Mouse (Mus musculus) liver, embryonic 16.5 days (tissue): ENCODE data around the gene Mul1. TPM values are rescaled to one million over a fixed set of nuclear protein-coding genes. Genes with fewer than 3 reads are reported as not detected.

Experiments used
- ATAC-seq: fragments of 200-750 bp; cut with Nextera tagmentation; 2 replicates; pipeline ENCODE4 v1.8.0; 2017; ENCODE audit warnings: low read depth, mild to moderate bottlenecking, moderate number of reproducible peaks, moderate library complexity
- H3K27ac ChIP-seq: fragments of 300-500 bp; sonication (generic); 2 replicates; pipeline ENCODE4 v1.5.1; 2014; ENCODE audit warnings: mild to moderate bottlenecking, low read length
- H3K27me3 ChIP-seq: fragments of 300-500 bp; sonication (generic); 2 replicates; pipeline ENCODE4 v1.6.1; 2014; ENCODE audit warnings: low read depth, low read length, mixed read lengths; ENCODE audit not compliant: control insufficient read depth, insufficient read depth
- H3K36me3 ChIP-seq: fragments of 300-500 bp; sonication (generic); 2 replicates; pipeline ENCODE4 v1.6.1; 2014; ENCODE audit warnings: mild to moderate bottlenecking; ENCODE audit not compliant: control insufficient read depth, insufficient read depth
- H3K4me1 ChIP-seq: fragments of 300-500 bp; sonication (generic); 2 replicates; pipeline ENCODE4 v1.6.1; 2014; ENCODE audit warnings: low read depth, low read length, mixed read lengths; ENCODE audit not compliant: control insufficient read depth
- H3K4me2 ChIP-seq: fragments of 300-500 bp; sonication (generic); 2 replicates; pipeline ENCODE4 v1.6.1; 2014; ENCODE audit warnings: low read depth, low read length, mixed read lengths
- H3K4me3 ChIP-seq: fragments of 300-500 bp; sonication (generic); 2 replicates; pipeline ENCODE4 v1.5.1; 2014; ENCODE audit warnings: low read depth, mild to moderate bottlenecking, low read length
- H3K9ac ChIP-seq: fragments of 300-500 bp; sonication (generic); 2 replicates; pipeline ENCODE4 v1.6.1; 2014; ENCODE audit warnings: low read depth, low read length
- H3K9me3 ChIP-seq: fragments of 300-500 bp; sonication (generic); replicated peaks from 2 replicates; pipeline ENCODE4 v1.6.1; 2016; ENCODE audit warnings: low read length; ENCODE audit not compliant: control insufficient read depth
- WGBS: fragments of 180-500 bp; shearing (Covaris S2); extraction: QIAGEN DNeasy Blood & Tissue Kit; methylation state at CpG from one replicate; pipeline ENCODE4 v1.1.7; 2014; ENCODE audit not compliant: insufficient replicate concordance; 5-methylcytosine and 5-hydroxymethylcytosine counted together
- polyA plus RNA-seq: library from polyadenylated mRNA; unstranded; fragments of >200 nt; fragmentation: Nextera tagmentation; extraction: Ambion mirVana; gene quantifications from 2 replicates; pipeline ENCODE4 v1.2.1, GENCODE M21; 2015

Mul1 gene
- polyA plus RNA-seq, 1 experiment from 2014 or later, result 8.2 TPM

DNA sequence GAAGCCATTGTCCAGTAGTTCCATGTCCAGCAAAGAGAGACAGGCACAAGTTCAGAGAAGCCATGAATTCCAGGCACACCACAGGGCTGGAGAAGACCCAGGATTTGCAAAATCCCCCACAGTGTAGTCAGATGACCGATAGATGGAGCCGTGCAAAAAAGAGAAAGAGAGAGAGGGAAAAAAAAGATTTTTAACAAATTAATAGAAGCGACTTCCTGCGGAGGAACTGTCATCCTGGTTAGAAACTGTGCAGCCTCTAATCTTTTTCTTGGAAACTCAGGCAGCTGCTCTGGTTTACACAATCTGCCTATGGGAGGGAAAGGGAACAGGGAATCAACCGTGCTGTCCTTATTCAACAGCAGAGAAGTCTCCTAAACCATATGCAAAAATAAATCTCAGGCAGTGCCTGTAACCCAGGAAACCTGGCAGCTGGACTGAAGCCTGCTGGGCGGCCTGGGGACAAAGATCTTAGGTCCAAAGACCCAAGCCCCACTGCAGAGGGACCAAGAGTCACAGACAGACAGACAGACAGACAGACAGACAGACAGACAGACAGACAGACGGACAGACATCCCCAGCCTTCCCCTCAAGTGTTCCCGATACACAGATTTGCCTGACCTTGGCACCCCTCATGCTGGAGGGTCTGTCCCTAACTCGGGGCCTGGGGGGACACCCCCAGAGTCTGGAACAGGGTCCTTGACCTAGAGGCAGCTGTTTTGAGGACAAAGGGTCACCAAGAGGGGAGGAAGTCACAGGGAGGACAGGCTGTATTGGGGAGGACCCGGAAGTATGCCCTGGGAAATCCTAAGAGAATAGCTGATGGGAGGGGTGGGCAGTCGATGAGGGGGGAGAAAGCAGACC, 28.7 kb downstream of the Mul1 start:
- no peak overlapping the region for H3K4me3 ChIP-seq
- H3K9me3 ChIP-seq, result no peaks in the 10 kb centered on the region
- no peaks in the 10 kb centered on the region for H3K36me3 ChIP-seq
- H3K27ac ChIP-seq, result peak overlapping the region; percentile 69
- H3K27me3 ChIP-seq, result peaks cover 26% of the 10 kb centered on the region
- WGBS, result 3% methylated on average over 11 of the region's 11 CpGs
- peaks cover 6% of the 10 kb centered on the region for H3K4me1 ChIP-seq
- peak overlapping the region; percentile 1 for H3K4me2 ChIP-seq
- 0 out of 2 replicates have a peak, but pooled peaks have one; percentile 22 for ATAC-seq
- H3K9ac ChIP-seq, result no peak overlapping the region

DNA sequence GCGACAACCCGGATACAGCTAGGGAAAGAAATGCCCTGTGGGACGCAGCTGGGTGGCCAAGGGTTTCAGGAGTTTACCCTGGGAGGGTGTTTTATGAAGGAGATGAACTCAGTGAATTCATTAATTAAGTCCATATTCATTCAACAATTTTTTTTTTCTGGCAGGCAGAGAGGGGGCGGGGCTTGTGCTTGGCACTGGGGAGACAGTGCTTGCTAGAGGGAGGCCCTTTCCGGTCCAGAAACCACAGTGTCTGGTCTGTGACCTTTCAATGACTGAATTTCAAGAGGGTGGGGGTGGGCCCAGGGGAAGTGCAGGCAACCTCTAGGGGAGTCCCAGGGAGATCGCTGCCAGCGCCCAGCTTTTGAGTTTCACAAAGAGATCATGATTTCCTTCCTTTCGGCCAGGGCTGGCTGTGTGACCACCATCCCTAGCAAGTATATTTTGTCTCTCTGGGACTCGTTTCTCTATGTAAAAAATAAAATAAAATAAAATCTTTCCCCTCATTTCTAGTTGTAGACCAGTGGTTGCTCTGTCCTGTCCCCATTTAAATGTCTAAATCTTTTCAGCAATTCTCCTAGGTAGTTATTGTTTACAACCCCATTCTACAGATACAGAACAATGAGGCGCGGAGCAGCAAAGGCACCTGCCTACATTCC, 29.5 kb downstream of the Mul1 start:
- Histone ChIP-seq H3K4me3 (no peak overlapping the region), H3K36me3 (no peaks in the 10 kb centered on the region), H3K4me2 (peak overlapping the region; percentile 28), H3K27me3 (peaks cover 26% of the 10 kb centered on the region), H3K27ac (peak overlapping the region; percentile 69), H3K9ac (no peak overlapping the region), H3K4me1 (peaks cover 6% of the 10 kb centered on the region), H3K9me3 (no peaks in the 10 kb centered on the region)
- ATAC-seq, result peak; percentile 74
- 2% methylated on average over 11 of the region's 11 CpGs for WGBS

DNA sequence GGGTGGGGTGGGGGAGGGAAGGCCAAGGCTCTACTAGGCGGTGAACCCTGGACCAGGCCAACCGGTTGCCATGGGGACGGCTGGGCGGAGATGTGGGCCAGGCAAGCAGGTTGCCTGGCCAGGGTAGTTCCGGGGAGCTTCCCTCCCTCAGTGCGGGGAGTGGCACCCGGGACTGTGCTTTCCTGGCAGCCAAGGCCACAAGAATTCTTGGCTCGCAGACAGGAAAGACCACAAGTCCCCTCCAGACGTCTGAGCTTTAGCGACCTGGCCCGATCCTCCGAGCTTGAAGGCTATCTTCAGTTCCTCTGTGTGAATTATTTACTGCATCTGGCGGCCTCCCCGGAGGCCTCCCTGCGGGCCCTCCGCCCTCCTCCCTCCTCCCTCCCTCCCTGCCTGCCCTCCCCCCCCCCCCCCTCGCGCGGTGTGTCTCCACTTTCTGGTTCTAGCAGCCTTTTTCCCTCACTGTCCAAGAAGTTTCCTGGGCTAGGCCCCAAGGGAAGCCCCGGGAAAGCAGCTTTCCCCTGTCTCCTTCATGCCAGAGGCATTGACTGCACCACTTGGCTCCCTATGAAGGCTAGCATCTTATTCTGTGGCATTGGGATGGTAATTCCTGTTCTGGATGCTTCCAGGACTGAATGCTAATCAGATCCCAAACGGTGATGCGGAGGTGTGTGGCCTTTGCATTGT, 30.3 kb downstream of the Mul1 start:
- WGBS, result 1% methylated on average over 19 of the region's 22 CpGs
- Histone ChIP-seq H3K27ac (no peak overlapping the region), H3K4me1 (peaks cover 6% of the 10 kb centered on the region), H3K4me2 (peak overlapping the region; percentile 28), H3K9me3 (no peaks in the 10 kb centered on the region), H3K4me3 (peak overlapping the region; percentile 30; the same call in 1 of the 2 replicates), H3K27me3 (peaks cover 26% of the 10 kb centered on the region), H3K36me3 (no peaks in the 10 kb centered on the region), H3K9ac (no peak overlapping the region)
- ATAC-seq, result peak; percentile 73

DNA sequence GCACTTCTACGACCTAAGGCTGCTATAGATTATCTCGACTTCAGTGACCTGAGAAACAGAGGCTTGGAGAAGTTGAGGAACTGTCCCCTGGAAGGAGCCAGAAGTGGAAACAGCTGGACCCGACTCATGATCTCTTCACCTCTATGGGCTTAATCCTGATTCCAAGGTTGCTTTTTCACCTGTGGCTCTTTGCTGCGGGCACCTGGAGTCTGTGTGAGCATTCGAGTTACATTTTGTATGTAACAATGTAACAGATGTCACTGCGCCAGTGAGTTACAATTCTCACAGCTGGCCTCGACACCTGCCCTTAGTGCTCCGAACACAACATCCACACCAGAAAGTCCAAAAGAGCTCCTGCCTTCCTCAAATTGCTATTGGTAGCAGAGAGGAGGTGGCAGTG, 31.0 kb downstream of the Mul1 start:
- no peak overlapping the region for H3K9ac ChIP-seq
- peaks cover 6% of the 10 kb centered on the region for H3K4me1 ChIP-seq
- H3K36me3 ChIP-seq, result no peaks in the 10 kb centered on the region
- no peak overlapping the region for H3K4me2 ChIP-seq
- H3K4me3 ChIP-seq, result no peak overlapping the region
- WGBS, result 27% methylated on average over 8 of the region's 8 CpGs
- no peak for ATAC-seq
- peaks cover 26% of the 10 kb centered on the region for H3K27me3 ChIP-seq
- H3K27ac ChIP-seq, result no peak overlapping the region
- no peaks in the 10 kb centered on the region for H3K9me3 ChIP-seq

DNA sequence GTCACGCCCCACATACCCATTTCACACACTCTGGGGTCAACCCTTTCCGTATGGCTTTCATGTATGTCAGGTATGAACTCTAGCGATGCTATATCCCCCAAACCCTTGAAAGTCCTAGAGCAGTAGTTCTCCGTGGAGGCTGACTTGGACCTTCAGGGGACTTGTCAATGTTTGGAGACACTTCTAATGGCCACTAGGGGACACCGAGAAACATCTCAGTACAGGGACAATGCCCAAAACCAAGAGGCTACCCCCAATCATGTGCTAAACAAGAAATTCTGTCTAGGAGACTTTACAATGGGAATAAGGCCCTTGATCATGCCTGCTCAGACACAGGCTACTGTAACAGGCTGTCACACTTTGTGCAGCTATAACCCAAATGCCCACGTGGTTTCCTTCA, 32.2 kb downstream of the Mul1 start:
- Histone ChIP-seq H3K36me3 (no peaks in the 10 kb centered on the region), H3K4me3 (no peak overlapping the region), H3K9me3 (no peaks in the 10 kb centered on the region), H3K9ac (no peak overlapping the region), H3K27me3 (peaks cover 26% of the 10 kb centered on the region), H3K4me2 (no peak overlapping the region), H3K27ac (no peak overlapping the region), H3K4me1 (peaks cover 6% of the 10 kb centered on the region)
- no peak for ATAC-seq
- WGBS, result 48% methylated on average over 6 of the region's 6 CpGs

DNA sequence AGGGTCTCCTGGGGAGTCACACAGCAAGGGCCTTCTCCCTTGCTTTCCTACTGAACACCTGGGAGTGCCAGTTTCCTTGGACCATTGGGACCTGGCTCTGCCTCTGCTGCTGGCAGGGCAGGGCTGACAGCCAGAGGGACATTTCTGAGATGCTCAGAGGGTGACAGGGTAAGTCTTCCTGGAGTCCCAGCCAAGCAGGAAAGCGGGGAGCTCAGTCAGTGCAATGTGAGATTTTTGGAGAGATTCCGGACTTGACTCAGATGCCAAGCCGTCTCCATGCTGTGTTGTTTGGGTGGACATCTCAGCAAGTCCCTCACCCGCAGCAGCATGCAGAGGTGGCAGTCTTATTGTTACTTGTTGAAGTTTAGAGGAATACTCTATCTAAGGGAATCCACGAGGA, 33.0 kb downstream of the Mul1 start:
- no peaks in the 10 kb centered on the region for H3K9me3 ChIP-seq
- 52% methylated on average over 5 of the region's 5 CpGs for WGBS
- H3K27me3 ChIP-seq, result peaks cover 21% of the 10 kb centered on the region
- ATAC-seq, result no peak
- no peak overlapping the region for H3K4me2 ChIP-seq
- H3K4me1 ChIP-seq, result peaks cover 6% of the 10 kb centered on the region
- no peak overlapping the region for H3K27ac ChIP-seq
- no peaks in the 10 kb centered on the region for H3K36me3 ChIP-seq
- no peak overlapping the region for H3K4me3 ChIP-seq
- no peak overlapping the region for H3K9ac ChIP-seq

DNA sequence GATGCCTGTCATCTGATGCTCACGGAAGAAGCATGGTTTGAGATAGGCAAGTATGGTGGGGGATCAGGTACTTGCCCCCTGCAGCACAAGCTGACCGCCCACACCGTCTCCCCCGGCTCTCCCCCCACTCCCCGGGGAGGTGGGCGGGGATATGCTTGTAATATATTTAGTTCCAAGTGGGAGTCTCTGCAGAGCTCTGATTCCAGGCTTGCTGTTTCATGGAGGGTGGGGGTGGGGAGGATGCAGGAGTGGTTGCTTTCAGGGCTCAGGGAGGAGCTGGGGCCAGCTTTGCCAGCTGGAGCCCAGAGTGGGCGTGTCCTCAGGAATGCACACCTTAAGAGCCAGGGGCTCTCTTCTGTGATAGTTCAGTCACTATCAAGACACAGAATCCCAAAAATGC, 34.6 kb downstream of the Mul1 start:
- H3K9me3 ChIP-seq, result no peaks in the 10 kb centered on the region
- H3K9ac ChIP-seq, result no peak overlapping the region
- 28% methylated on average over 7 of the region's 7 CpGs for WGBS
- H3K36me3 ChIP-seq, result no peaks in the 10 kb centered on the region
- ATAC-seq, result no peak
- no peak overlapping the region for H3K27ac ChIP-seq
- no peaks in the 10 kb centered on the region; the same call in 1 of the 2 replicates for H3K4me1 ChIP-seq
- H3K27me3 ChIP-seq, result peaks cover 18% of the 10 kb centered on the region
- H3K4me3 ChIP-seq, result no peak overlapping the region
- no peak overlapping the region for H3K4me2 ChIP-seq

DNA sequence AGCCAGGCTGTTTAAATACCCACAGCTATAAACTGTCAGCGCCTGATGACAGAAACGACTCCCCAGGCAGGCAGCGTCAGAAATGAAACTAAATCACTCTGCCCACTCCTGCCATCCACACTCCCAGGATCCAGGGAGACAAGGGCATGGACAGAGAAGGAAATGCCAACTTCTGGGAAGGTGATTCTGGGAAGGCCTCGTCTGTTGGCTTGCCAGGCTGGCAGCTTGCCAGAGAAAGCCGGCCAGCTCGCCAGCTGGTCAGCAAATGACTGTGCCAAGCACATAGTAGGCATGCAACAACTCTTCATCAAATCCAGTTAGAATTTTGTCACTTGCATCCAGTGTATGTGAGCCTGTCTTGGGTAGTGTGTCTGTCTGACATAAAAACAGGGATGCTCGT, 36.8 kb downstream of the Mul1 start:
- ATAC-seq, result no peak
- no peak overlapping the region for H3K4me2 ChIP-seq
- 51% methylated on average over 7 of the region's 7 CpGs for WGBS

More for the DNA sequence above, 36.8 kb downstream of the Mul1 start:
- no peak overlapping the region for H3K4me3 ChIP-seq
- H3K9ac ChIP-seq, result no peak overlapping the region
- H3K36me3 ChIP-seq, result no peaks in the 10 kb centered on the region
- H3K9me3 ChIP-seq, result no peaks in the 10 kb centered on the region
- H3K4me1 ChIP-seq, result no peaks in the 10 kb centered on the region
- H3K27me3 ChIP-seq, result peaks cover 3% of the 10 kb centered on the region
- no peak overlapping the region for H3K27ac ChIP-seq
